Mouse (Mus musculus): ENCODE measurements around the gene Dtnb. TPM values are rescaled to one million over a fixed set of nuclear protein-coding genes. Genes with fewer than 3 reads are reported as not detected.

Dtnb gene
- polyA plus RNA-seq, 1 experiment from 2014 or later, result 30.1 TPM

DNA sequence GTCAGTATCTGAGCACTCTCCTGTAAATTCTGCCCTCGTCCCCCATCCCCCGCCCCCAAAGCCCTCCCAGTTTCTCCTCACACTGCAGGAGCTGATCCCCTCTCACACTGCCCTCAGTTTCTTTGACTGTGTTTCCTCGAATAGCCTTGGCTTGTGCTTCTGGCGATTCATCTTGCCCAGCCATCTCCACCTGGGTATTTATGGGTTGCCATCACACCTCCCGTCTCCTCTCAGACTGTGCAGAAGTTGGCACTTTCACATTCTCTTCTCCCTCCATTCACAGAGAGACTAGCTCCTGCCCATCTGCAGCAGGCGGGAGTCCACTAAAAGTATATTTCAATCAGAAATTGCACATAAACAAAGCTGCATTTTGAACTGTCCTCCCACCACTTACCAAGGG, 25.4 kb upstream of the Dtnb start:
- Histone ChIP-seq H3K4me2 (no peak overlapping the region), H3K4me1 (ENCODE audit: control insufficient read depth, insufficient read depth, low read length) (0 out of 2 replicates have a peak, but pooled peaks cover 2% of the 10 kb centered on the region), H3K9me3 (ENCODE audit: control insufficient read depth, low read length) (no peaks in the 10 kb centered on the region), H3K4me3 (ENCODE audit: low read depth, low read length) (no peak overlapping the region), H3K36me3 (ENCODE audit: control insufficient read depth, insufficient read depth, low read length) (no peaks in the 10 kb centered on the region), H3K27ac (ENCODE audit: low read depth, low read length) (no peak overlapping the region), H3K27me3 (ENCODE audit: control insufficient read depth, insufficient read depth, low read length) (no peaks in the 10 kb centered on the region), H3K9ac (ENCODE audit: low read length) (0 out of 2 replicates have a peak overlapping the region, but pooled peaks have one; percentile 2)
- ATAC-seq (ENCODE audit: low FRiP score) (no peak), DNase-seq (ENCODE audit: low spot score, missing footprints) (no peak)
- 21% methylated on average over 6 of the region's 6 CpGs for WGBS

DNA sequence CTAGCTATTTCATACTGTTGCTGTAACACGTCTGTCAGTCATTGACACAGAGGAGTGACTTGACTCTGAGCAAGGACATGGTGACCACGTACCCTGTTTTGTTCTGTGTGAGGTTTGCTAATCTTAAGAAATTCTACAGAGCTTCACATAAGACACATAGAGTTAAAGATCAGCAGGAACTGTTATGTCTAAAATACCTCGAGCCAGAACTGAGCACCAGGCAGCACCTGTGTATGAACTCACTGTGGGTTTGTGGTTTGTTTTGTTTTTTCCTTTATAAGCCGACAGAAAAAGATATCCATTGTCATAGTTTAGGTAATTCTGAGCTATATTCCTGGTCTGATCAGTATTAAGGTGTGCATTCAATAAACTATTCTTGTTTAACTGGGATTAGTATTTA, 24.7 kb upstream of the Dtnb start:
- H3K27me3 ChIP-seq (ENCODE audit: control insufficient read depth, insufficient read depth, low read length), result no peaks in the 10 kb centered on the region
- H3K9me3 ChIP-seq (ENCODE audit: control insufficient read depth, low read length), result no peaks in the 10 kb centered on the region
- DNase-seq (ENCODE audit: low spot score, missing footprints) (no peak), ATAC-seq (ENCODE audit: low FRiP score) (no peak)
- no peak overlapping the region for H3K4me2 ChIP-seq
- H3K4me3 ChIP-seq (ENCODE audit: low read depth, low read length), result no peak overlapping the region
- 0 out of 2 replicates have a peak, but pooled peaks cover 2% of the 10 kb centered on the region for H3K4me1 ChIP-seq (ENCODE audit: control insufficient read depth, insufficient read depth, low read length)
- H3K27ac ChIP-seq (ENCODE audit: low read depth, low read length), result no peak overlapping the region
- WGBS, result 45% methylated on average over 4 of the region's 4 CpGs
- H3K9ac ChIP-seq (ENCODE audit: low read length), result no peak overlapping the region
- no peaks in the 10 kb centered on the region for H3K36me3 ChIP-seq (ENCODE audit: control insufficient read depth, insufficient read depth, low read length)

DNA sequence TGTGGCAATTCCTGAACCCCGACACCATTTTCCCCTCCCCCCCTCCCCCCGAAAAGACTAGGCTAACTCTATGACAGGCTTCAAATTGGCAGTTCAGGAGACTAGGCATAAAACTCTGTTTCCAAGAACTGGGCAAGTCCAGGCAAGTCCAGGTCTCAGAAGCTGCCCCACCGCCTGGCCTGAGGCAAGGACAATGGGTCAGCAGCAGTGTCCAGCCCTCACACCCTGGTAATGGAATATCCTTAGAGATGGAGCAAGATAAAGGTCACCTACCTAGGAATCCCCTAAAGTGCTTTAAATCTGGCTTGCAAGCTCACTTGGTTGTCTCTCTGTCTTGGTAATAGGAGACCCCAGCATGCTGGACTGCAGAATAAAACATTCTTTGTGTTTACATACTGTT, 24.3 kb upstream of the Dtnb start:
- no peak overlapping the region for H3K27ac ChIP-seq (ENCODE audit: low read depth, low read length)
- H3K9ac ChIP-seq (ENCODE audit: low read length), result no peak overlapping the region
- no peak overlapping the region for H3K4me3 ChIP-seq (ENCODE audit: low read depth, low read length)
- no peaks in the 10 kb centered on the region for H3K36me3 ChIP-seq (ENCODE audit: control insufficient read depth, insufficient read depth, low read length)
- 0 out of 2 replicates have a peak, but pooled peaks cover 2% of the 10 kb centered on the region for H3K4me1 ChIP-seq (ENCODE audit: control insufficient read depth, insufficient read depth, low read length)
- H3K27me3 ChIP-seq (ENCODE audit: control insufficient read depth, insufficient read depth, low read length), result no peaks in the 10 kb centered on the region
- no peak for ATAC-seq (ENCODE audit: low FRiP score)
- 47% methylated on average over 3 of the region's 3 CpGs for WGBS
- H3K4me2 ChIP-seq, result no peak overlapping the region
- no peaks in the 10 kb centered on the region for H3K9me3 ChIP-seq (ENCODE audit: control insufficient read depth, low read length)
- DNase-seq (ENCODE audit: low spot score, missing footprints), result no peak

DNA sequence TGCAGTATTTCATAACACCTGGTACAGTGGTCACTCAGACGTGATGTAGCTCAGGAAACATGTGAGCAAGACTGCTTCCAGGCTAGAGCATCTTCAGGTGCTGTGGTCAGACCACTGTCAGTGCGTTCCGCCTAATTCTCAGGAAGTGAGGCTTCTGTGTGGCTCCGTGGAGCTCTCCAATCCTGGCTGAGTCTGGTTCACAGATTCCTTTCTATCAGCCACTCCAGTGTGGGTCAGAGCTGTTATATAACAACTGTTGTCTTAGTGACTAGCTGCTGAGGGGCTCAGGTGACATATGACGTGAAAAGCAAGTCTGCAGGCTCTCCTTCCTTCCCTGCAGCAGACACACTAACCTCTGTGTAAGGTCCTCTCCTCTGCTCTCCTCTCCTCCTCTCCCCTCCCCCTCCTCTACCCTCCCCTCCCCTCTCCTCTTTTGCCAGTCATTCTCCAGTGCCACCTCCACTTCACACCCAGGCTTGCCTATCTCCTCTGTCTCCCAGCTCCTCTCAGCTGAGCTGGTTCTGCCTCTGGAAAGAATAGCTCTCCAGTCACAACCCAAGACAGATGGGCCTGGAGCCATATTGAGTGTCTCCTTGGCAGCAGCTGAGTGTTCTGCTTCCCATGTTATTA, 23.5 kb upstream of the Dtnb start:
- Histone ChIP-seq H3K4me1 (ENCODE audit: control insufficient read depth, insufficient read depth, low read length) (0 out of 2 replicates have a peak, but pooled peaks cover 2% of the 10 kb centered on the region), H3K9ac (ENCODE audit: low read length) (no peak overlapping the region), H3K27me3 (ENCODE audit: control insufficient read depth, insufficient read depth, low read length) (no peaks in the 10 kb centered on the region), H3K9me3 (ENCODE audit: control insufficient read depth, low read length) (no peaks in the 10 kb centered on the region), H3K4me2 (no peak overlapping the region), H3K36me3 (ENCODE audit: control insufficient read depth, insufficient read depth, low read length) (no peaks in the 10 kb centered on the region), H3K4me3 (ENCODE audit: low read depth, low read length) (no peak overlapping the region), H3K27ac (ENCODE audit: low read depth, low read length) (no peak overlapping the region)
- ATAC-seq (ENCODE audit: low FRiP score) (no peak), DNase-seq (ENCODE audit: low spot score, missing footprints) (no peak)
- WGBS, result 62% methylated on average over 5 of the region's 5 CpGs

DNA sequence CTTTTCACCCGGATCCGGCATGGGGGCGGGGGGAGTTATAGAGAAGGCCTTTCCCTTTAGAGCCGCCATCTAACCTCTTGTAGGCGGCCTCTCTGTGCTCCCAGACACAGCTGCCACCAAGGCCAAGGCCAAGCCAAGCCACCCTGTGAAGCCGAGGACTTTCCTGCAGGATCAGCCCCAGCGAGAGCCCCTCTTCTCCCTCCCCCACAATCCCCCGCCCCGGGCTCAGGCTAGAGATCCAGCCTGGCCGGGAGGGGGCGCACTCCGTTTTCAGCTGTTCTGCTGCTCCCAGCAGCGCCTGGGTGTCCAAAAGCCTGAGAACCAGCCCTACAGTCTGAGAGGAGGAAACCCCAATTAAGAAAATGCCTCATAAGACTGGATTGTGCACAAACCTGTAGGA, 21.9 kb upstream of the Dtnb start:
- H3K27me3 ChIP-seq (ENCODE audit: control insufficient read depth, insufficient read depth, low read length), result no peaks in the 10 kb centered on the region
- H3K4me3 ChIP-seq (ENCODE audit: low read depth, low read length), result no peak overlapping the region
- H3K36me3 ChIP-seq (ENCODE audit: control insufficient read depth, insufficient read depth, low read length), result no peaks in the 10 kb centered on the region
- H3K4me1 ChIP-seq (ENCODE audit: control insufficient read depth, insufficient read depth, low read length), result 0 out of 2 replicates have a peak, but pooled peaks cover 2% of the 10 kb centered on the region
- peak; percentile 94 for DNase-seq (ENCODE audit: low spot score, missing footprints)
- no peak overlapping the region for H3K27ac ChIP-seq (ENCODE audit: low read depth, low read length)
- peak overlapping the region; percentile 16; the same call in 1 of the 2 replicates for H3K4me2 ChIP-seq
- H3K9me3 ChIP-seq (ENCODE audit: control insufficient read depth, low read length), result no peaks in the 10 kb centered on the region
- H3K9ac ChIP-seq (ENCODE audit: low read length), result no peak overlapping the region
- ATAC-seq (ENCODE audit: low FRiP score), result peak; percentile 59
- WGBS, result 10% methylated on average over 13 of the region's 13 CpGs

DNA sequence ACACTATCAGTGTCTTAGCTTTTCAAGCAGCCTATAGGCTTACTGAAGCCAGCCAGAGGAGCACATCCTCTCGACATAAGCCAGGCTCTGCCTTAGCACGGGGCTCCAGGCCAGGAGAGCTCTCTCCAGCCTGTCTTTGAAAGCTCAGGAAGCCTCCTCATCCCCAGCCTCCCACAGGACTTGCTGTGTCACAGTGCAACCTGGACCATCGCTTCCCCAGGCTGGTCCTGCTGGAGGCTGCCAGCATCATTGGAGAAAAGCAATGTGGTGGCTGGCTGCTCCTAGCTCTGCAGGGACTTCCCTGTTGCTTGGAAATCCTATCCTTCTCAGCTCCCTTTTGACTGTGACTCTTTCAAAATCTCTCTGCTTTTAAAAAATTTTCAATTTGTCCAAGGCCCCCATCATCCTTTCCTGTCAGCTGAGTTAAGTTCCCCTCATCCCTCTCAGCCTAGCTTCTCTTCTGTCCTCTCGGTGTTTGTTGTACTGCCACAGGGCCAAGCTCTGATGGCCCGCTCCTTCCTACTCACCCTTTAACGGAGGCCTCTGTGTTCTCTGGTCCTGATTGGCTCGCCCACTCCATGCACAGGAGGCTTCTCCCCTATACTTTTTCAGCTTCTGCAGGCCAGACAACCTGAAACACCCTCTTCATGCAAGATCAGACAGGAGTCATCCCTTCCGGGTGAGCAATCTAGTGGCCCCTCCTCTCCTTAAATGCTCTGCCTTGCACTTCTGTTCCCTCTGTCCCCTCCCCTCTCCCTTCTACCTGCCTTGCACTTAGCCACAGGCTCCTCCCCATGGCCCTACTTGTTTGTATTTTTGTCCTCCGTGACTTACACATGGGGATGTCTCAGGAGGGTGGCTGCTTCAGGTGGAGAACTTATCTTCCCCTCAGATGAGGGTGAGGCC, 14.5 kb upstream of the Dtnb start:
- Histone ChIP-seq H3K27me3 (ENCODE audit: control insufficient read depth, insufficient read depth, low read length) (no peaks in the 10 kb centered on the region), H3K4me3 (ENCODE audit: low read depth, low read length) (no peak overlapping the region), H3K4me1 (ENCODE audit: control insufficient read depth, insufficient read depth, low read length) (no peaks in the 10 kb centered on the region), H3K9me3 (ENCODE audit: control insufficient read depth, low read length) (no peaks in the 10 kb centered on the region), H3K9ac (ENCODE audit: low read length) (no peak overlapping the region), H3K36me3 (ENCODE audit: control insufficient read depth, insufficient read depth, low read length) (no peaks in the 10 kb centered on the region), H3K4me2 (no peak overlapping the region), H3K27ac (ENCODE audit: low read depth, low read length) (no peak overlapping the region)
- no peak for DNase-seq (ENCODE audit: low spot score, missing footprints)
- WGBS, result 53% methylated on average over 9 of the region's 9 CpGs
- ATAC-seq (ENCODE audit: low FRiP score), result no peak

DNA sequence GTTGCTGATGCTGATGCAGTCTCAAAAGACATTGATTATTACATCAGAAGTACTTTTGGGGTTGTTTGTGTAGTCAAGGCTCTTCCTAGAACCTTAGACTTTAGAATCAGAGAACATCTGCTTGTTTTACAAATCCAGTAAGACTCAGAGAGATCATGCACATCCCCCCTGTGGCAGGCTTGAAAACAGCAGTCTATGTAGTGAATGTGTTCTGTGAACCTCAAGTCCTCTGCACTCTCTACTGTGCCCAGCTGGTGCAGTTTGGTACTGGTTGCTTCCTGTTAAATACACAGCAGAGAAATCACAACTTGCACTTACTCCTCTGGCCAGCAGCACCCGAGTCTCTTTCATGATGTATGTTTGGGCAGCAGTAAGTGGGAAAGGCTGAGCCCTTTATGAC, 11.6 kb upstream of the Dtnb start:
- ATAC-seq (ENCODE audit: low FRiP score) (no peak), DNase-seq (ENCODE audit: low spot score, missing footprints) (no peak)
- no peak overlapping the region for H3K27ac ChIP-seq (ENCODE audit: low read depth, low read length)
- no peak overlapping the region for H3K4me3 ChIP-seq (ENCODE audit: low read depth, low read length)
- no peak overlapping the region for H3K9ac ChIP-seq (ENCODE audit: low read length)
- H3K4me1 ChIP-seq (ENCODE audit: control insufficient read depth, insufficient read depth, low read length), result no peaks in the 10 kb centered on the region
- H3K27me3 ChIP-seq (ENCODE audit: control insufficient read depth, insufficient read depth, low read length), result no peaks in the 10 kb centered on the region
- WGBS, result 30% methylated on average over 1 of the region's 1 CpGs
- no peaks in the 10 kb centered on the region for H3K36me3 ChIP-seq (ENCODE audit: control insufficient read depth, insufficient read depth, low read length)
- no peaks in the 10 kb centered on the region for H3K9me3 ChIP-seq (ENCODE audit: control insufficient read depth, low read length)
- no peak overlapping the region for H3K4me2 ChIP-seq

DNA sequence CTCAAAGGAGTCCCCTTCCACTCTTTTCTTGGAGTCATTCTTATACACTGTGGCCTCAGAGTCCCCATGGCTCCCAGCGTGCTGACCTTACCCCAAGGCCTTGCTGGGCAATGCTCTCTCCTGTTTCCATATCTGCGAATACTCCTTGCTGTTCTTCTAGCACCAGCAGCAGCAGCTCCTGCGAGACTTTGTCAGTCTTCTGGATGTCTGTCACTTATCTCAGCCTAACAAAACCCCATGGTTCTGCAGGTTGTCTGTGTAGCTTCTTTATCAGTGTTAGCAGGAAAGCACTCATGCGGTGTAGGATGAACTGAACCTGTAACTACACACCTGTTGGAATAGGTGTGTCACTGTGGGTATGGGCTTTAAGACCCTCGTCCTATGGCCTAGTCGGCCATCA, 11.1 kb upstream of the Dtnb start:
- H3K27ac ChIP-seq (ENCODE audit: low read depth, low read length), result no peak overlapping the region
- no peaks in the 10 kb centered on the region for H3K36me3 ChIP-seq (ENCODE audit: control insufficient read depth, insufficient read depth, low read length)
- H3K27me3 ChIP-seq (ENCODE audit: control insufficient read depth, insufficient read depth, low read length), result no peaks in the 10 kb centered on the region
- no peaks in the 10 kb centered on the region for H3K9me3 ChIP-seq (ENCODE audit: control insufficient read depth, low read length)
- DNase-seq (ENCODE audit: low spot score, missing footprints) (no peak), ATAC-seq (ENCODE audit: low FRiP score) (no peak)
- 82% methylated on average over 6 of the region's 6 CpGs for WGBS
- no peaks in the 10 kb centered on the region for H3K4me1 ChIP-seq (ENCODE audit: control insufficient read depth, insufficient read depth, low read length)
- no peak overlapping the region for H3K9ac ChIP-seq (ENCODE audit: low read length)
- no peak overlapping the region for H3K4me3 ChIP-seq (ENCODE audit: low read depth, low read length)
- H3K4me2 ChIP-seq, result no peak overlapping the region

DNA sequence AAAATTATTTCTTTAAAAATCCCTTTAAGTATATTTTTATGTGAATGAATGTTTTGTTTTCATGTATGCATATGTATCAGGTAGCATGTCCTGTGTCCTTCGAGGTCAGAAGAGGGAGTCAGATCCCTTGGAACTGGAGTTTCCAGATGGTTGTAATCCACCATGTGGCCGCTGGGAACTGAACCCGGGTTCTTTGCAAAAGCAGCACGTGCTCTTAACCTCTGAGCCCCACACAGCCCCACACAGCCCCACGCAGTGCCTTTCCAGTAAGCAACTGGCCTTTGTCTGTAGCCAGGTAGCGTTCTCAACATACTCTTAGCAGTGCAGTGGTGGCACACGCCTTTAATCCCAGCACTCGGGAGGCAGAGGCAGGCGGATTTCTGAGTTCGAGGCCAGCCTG, 9.4 kb upstream of the Dtnb start:
- no peaks in the 10 kb centered on the region for H3K36me3 ChIP-seq (ENCODE audit: control insufficient read depth, insufficient read depth, low read length)
- H3K27ac ChIP-seq (ENCODE audit: low read depth, low read length), result no peak overlapping the region
- H3K27me3 ChIP-seq (ENCODE audit: control insufficient read depth, insufficient read depth, low read length), result no peaks in the 10 kb centered on the region
- no peak overlapping the region for H3K4me2 ChIP-seq
- WGBS, result 90% methylated on average over 10 of the region's 10 CpGs
- H3K4me1 ChIP-seq (ENCODE audit: control insufficient read depth, insufficient read depth, low read length), result no peaks in the 10 kb centered on the region
- H3K9ac ChIP-seq (ENCODE audit: low read length), result no peak overlapping the region
- ATAC-seq (ENCODE audit: low FRiP score) (no peak), DNase-seq (ENCODE audit: low spot score, missing footprints) (no peak)
- no peak overlapping the region for H3K4me3 ChIP-seq (ENCODE audit: low read depth, low read length)
- H3K9me3 ChIP-seq (ENCODE audit: control insufficient read depth, low read length), result no peaks in the 10 kb centered on the region
